Mouse (Mus musculus): ENCODE data around the gene Psg26. TPM values are rescaled to one million over a fixed set of nuclear protein-coding genes. Genes with fewer than 3 reads are reported as not detected.
"Not testable (repeated sequence)": the region's sequence is repeated elsewhere in the genome, so short reads cannot be mapped to it uniquely, and the experiment has no call there.

Psg26 gene
- polyA plus RNA-seq, 1 experiment, result not detected

GRCm38 (mm10) chr7:18511479-18511878 lies 27.5 kb upstream of the Psg26 start:
- no peak overlapping the region for H3K9ac ChIP-seq (ENCODE audit: low read depth, poor library complexity, severe bottlenecking)
- no peak overlapping the region for H3K27ac ChIP-seq (ENCODE audit: insufficient read depth, low read length)
- TF ChIP-seq CTCF (IDR thresholded peaks at IDR 0.05; ENCODE audit: low read depth, low read length), result peak; percentile 75
- TF ChIP-seq EP300 (IDR thresholded peaks at IDR 0.05; ENCODE audit: insufficient read depth, low read depth, low read length), result no peak
- no peaks in the 10 kb centered on the region for H3K27me3 ChIP-seq (ENCODE audit: control insufficient read depth, insufficient read depth, low read length, poor library complexity, severe bottlenecking)
- H3K36me3 ChIP-seq (ENCODE audit: control insufficient read depth, insufficient read depth, low read length, poor library complexity, severe bottlenecking), result no peaks in the 10 kb centered on the region
- H3K4me3 ChIP-seq (ENCODE audit: low read depth, low read length), result no peak overlapping the region
- H3K9me3 ChIP-seq (replicated peaks; ENCODE audit: control insufficient read depth, insufficient read depth, low read length, poor library complexity, severe bottlenecking), result no peaks in the 10 kb centered on the region
- no peaks in the 10 kb centered on the region for H3K4me1 ChIP-seq (ENCODE audit: control insufficient read depth, insufficient read depth, low read length)

- not testable (repeated sequence) for H3K27ac ChIP-seq (ENCODE audit: insufficient read depth, low read length); H3K4me1 ChIP-seq (ENCODE audit: control insufficient read depth, insufficient read depth, low read length); H3K36me3 ChIP-seq (ENCODE audit: control insufficient read depth, insufficient read depth, low read length, poor library complexity, severe bottlenecking); H3K9me3 ChIP-seq (replicated peaks; ENCODE audit: control insufficient read depth, insufficient read depth, low read length, poor library complexity, severe bottlenecking); H3K9ac ChIP-seq (ENCODE audit: low read depth, poor library complexity, severe bottlenecking); H3K4me3 ChIP-seq (ENCODE audit: low read depth, low read length); H3K27me3 ChIP-seq (ENCODE audit: control insufficient read depth, insufficient read depth, low read length, poor library complexity, severe bottlenecking)
Observed at GRCm38 (mm10) chr7:18431941-18432340, 52.0 kb downstream of the Psg26 start, which contains the start of gene Psg28. TSS of gene Psg28 (minus strand) at chr7:18432041.

Other genes with a start within 250 kb of the Psg26 start
- gene Mill1, start 238.8 kb downstream of the Psg26 start, polyA plus RNA-seq (2011; ENCODE audit: insufficient read depth, insufficient read length, low read depth, missing spikeins), result not detected in 2 replicates
- gene Psg18, start 129.2 kb downstream of the Psg26 start, polyA plus RNA-seq (2011; ENCODE audit: insufficient read depth, insufficient read length, low read depth, missing spikeins), result 0.73 and 2.7 TPM in 2 replicates
- 0.47 and 1.1 TPM in 2 replicates for gene Psg28, start 52.1 kb downstream of the Psg26 start, polyA plus RNA-seq (2011; ENCODE audit: insufficient read depth, insufficient read length, low read depth, missing spikeins)
- gene Psg25, start 48.1 kb upstream of the Psg26 start, polyA plus RNA-seq (2011; ENCODE audit: insufficient read depth, insufficient read length, low read depth, missing spikeins), result 0.40 TPM in 1 of 2 replicates, not detected in the other
- gene Psg27, start 83.1 kb upstream of the Psg26 start, polyA plus RNA-seq (2011; ENCODE audit: insufficient read depth, insufficient read length, low read depth, missing spikeins), result 0.90 and 4.1 TPM in 2 replicates
- 0.68 and 2.2 TPM in 2 replicates for gene Psg23, start 132.3 kb upstream of the Psg26 start, polyA plus RNA-seq (2011; ENCODE audit: insufficient read depth, insufficient read length, low read depth, missing spikeins)
- 3.3 and 9.5 TPM in 2 replicates for gene Psg21, start 172.5 kb upstream of the Psg26 start, polyA plus RNA-seq (2011; ENCODE audit: insufficient read depth, insufficient read length, low read depth, missing spikeins)
- gene Psg20, start 202.0 kb upstream of the Psg26 start, polyA plus RNA-seq (2011; ENCODE audit: insufficient read depth, insufficient read length, low read depth, missing spikeins), result not detected in 2 replicates
- gene Psg22, start 233.9 kb upstream of the Psg26 start, polyA plus RNA-seq (2011; ENCODE audit: insufficient read depth, insufficient read length, low read depth, missing spikeins), result not detected in 2 replicates